Mouse (Mus musculus): ENCODE data around the gene Cyp2d22. TPM values are rescaled to one million over a fixed set of nuclear protein-coding genes. Genes with fewer than 3 reads are reported as not detected.
"Not testable (repeated sequence)": the region's sequence is repeated elsewhere in the genome, so short reads cannot be mapped to it uniquely, and the experiment has no call there.

The Cyp2d22 gene
- polyA plus RNA-seq (2012; ENCODE audit: insufficient read depth, insufficient read length, missing spikeins), result 29.8 and 37.1 TPM in 2 replicates

- Histone ChIP-seq H3K27ac (replicated peaks; ENCODE audit: low read depth, low read length) (peak within 1 kb of the TSS; percentile 99), H3K4me1 (ENCODE audit: control insufficient read depth, insufficient read depth, insufficient read length, low read length) (peaks cover 22% of the 10 kb centered on the region), H3K4me3 (ENCODE audit: insufficient read depth, low read depth, low read length) (peak within 1 kb of the TSS; percentile 87)
These were observed at the start of gene Cyp2d22 for GRCm38 (mm10) chr15:82379871-82380713. Gene Cyp2d22, minus strand, starts transcription at chr15:82380260.

GRCm38 (mm10) chr15:82423471-82423870, 43.4 kb upstream of the Cyp2d22 start:
- no peak overlapping the region for H3K4me3 ChIP-seq (ENCODE audit: insufficient read depth, low read depth, low read length)
- H3K27ac ChIP-seq (replicated peaks; ENCODE audit: low read depth, low read length), result no peak overlapping the region
- no peaks in the 10 kb centered on the region for H3K4me1 ChIP-seq (ENCODE audit: control insufficient read depth, insufficient read depth, insufficient read length, low read length)

DNA sequence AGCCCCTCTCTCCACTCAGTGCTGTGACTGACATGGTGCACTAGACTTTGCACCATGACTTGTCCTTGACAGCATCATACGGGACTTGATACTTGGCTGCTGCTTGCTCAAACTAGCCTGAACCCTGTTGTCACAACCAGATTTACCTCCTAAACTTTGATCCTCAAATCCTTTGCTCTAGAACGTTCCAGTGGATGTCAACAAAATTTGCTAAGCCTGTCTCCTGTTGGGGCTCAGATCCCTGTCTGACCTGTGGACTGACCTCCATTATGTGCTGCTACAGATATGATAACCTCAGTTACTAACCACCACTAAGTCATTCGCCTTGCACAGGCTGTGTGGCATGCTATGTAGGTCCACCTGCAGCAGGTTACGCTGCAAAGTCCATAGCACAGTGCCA, 42.9 kb upstream of the Cyp2d22 start:
- no peak overlapping the region for H3K27ac ChIP-seq (replicated peaks; ENCODE audit: low read depth, low read length)
- H3K4me1 ChIP-seq (ENCODE audit: control insufficient read depth, insufficient read depth, insufficient read length, low read length), result no peaks in the 10 kb centered on the region
- H3K4me3 ChIP-seq (ENCODE audit: insufficient read depth, low read depth, low read length), result no peak overlapping the region

- Histone ChIP-seq H3K4me1 (ENCODE audit: control insufficient read depth, insufficient read depth, insufficient read length, low read length) (no peaks in the 10 kb centered on the region), H3K4me3 (ENCODE audit: insufficient read depth, low read depth, low read length) (no peak overlapping the region), H3K27ac (replicated peaks; ENCODE audit: low read depth, low read length) (no peak overlapping the region)
These were observed 38.6 kb upstream of the Cyp2d22 start for GRCm38 (mm10) chr15:82418616-82419015.

DNA sequence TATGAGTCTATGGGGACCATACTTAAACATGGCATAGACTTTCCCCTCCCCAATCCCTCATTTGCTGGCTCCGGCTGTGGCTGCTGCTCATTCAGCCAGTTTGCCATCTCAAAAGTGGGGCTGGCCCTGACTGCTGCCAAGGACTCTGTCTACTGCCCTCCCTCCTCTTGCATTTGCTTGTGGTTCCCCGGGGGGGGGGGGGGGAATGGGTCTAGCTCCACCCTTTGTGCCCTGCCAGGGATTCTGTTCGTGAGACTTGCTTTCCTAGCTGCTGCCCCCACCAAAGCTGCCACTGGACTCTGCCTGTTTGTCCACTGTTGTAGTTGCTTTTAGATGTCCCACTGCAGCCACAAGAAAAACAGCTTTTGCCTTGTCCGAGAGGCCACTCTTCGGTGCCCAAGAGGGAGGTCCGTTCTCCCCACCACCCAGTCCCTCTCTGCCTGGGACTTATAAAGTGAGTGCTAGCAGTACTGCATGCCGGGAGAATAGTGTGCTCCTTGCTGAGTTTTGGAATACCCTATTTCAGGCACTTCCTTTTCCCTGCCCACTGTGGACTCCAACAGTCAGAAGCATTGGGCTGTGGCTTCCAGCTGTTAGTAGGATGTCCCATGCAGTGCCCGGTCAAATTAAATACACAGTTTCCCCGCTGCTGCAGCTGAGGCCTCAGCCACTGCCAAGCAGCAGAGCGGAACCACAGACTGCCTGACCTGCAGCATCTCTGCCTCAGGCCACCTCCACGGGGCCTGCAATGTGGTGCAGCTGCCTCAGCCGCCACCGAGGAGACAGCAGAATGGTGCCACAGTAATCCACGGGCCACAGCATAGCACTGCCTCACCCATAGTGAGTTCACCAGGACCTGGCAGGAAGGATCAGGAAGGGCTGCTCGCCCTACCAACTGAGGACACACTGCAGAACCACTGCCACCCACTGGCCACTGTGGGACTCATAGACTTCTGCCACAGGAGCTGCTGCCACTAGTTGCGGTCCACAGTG, 37.0 kb upstream of the Cyp2d22 start:
- peak overlapping the region; percentile 34 for H3K4me3 ChIP-seq (ENCODE audit: insufficient read depth, low read depth, low read length)
- no peaks in the 10 kb centered on the region for H3K4me1 ChIP-seq (ENCODE audit: control insufficient read depth, insufficient read depth, insufficient read length, low read length)
- H3K27ac ChIP-seq (replicated peaks; ENCODE audit: low read depth, low read length), result no peak overlapping the region

DNA sequence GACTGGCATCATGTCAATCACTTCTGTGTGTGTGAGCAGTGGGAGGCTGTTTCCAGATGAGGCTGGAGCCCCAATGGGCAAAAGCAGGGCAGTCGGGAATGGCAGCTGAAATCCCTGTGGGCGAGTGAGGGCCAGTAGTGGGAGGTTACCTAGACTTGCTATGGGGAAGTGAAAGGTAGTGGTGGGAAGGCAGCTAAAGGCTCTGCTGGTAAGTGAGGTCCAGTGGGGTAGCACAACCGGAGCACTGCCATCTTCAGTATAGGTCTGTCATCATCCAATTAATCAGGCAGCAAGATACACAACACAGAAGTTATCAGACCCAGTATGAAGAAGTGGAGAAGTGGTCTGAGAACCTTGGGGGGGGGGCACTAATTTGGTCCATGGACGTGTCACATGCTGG, 27.5 kb upstream of the Cyp2d22 start:
- Histone ChIP-seq H3K27ac (replicated peaks; ENCODE audit: low read depth, low read length) (no peak overlapping the region), H3K4me1 (ENCODE audit: control insufficient read depth, insufficient read depth, insufficient read length, low read length) (no peaks in the 10 kb centered on the region), H3K4me3 (ENCODE audit: insufficient read depth, low read depth, low read length) (no peak overlapping the region)

DNA sequence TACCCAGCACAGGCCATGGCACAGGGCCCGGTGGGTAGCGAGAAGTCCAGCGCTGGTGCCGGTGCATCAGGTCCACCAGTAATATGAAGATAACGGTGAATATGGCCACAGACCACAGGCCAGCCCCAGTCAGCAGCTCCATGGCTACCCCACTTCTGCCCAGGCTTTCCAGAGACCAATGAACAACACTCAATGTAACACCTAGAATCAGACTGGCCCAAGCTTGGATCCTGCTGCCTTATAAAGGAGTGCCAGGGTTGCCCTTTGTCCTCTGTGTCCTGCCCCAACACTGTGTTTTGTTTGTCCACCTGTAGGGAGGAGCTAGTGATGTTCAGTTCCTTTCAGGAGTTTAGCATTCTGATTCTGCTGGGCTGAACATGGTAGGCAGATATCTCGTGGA, 26.9 kb upstream of the Cyp2d22 start, which contains the start of gene Cyp2d10:
TSS of gene Cyp2d10 (minus strand) at position 215 of the 400 bp plus-strand sequence.
- Histone ChIP-seq H3K4me3 (ENCODE audit: insufficient read depth, low read depth, low read length) (no peak within 1 kb of the TSS), H3K27ac (replicated peaks; ENCODE audit: low read depth, low read length) (no peak within 1 kb of the TSS), H3K4me1 (ENCODE audit: control insufficient read depth, insufficient read depth, insufficient read length, low read length) (no peaks in the 10 kb centered on the region)

- no peak overlapping the region for H3K4me3 ChIP-seq (ENCODE audit: insufficient read depth, low read depth, low read length)
These were observed 24.1 kb upstream of the Cyp2d22 start for GRCm38 (mm10) chr15:82404163-82404562.

GRCm38 (mm10) chr15:82403606-82404005, 23.5 kb upstream of the Cyp2d22 start:
- H3K4me3 ChIP-seq (ENCODE audit: insufficient read depth, low read depth, low read length), result no peak overlapping the region
- no peak overlapping the region for H3K27ac ChIP-seq (replicated peaks; ENCODE audit: low read depth, low read length)
- H3K4me1 ChIP-seq (ENCODE audit: control insufficient read depth, insufficient read depth, insufficient read length, low read length), result no peaks in the 10 kb centered on the region

More at GRCm38 (mm10) chr15:82404163-82404562, 24.1 kb upstream of the Cyp2d22 start:
- H3K27ac ChIP-seq (replicated peaks; ENCODE audit: low read depth, low read length), result no peak overlapping the region
- no peaks in the 10 kb centered on the region for H3K4me1 ChIP-seq (ENCODE audit: control insufficient read depth, insufficient read depth, insufficient read length, low read length)

DNA sequence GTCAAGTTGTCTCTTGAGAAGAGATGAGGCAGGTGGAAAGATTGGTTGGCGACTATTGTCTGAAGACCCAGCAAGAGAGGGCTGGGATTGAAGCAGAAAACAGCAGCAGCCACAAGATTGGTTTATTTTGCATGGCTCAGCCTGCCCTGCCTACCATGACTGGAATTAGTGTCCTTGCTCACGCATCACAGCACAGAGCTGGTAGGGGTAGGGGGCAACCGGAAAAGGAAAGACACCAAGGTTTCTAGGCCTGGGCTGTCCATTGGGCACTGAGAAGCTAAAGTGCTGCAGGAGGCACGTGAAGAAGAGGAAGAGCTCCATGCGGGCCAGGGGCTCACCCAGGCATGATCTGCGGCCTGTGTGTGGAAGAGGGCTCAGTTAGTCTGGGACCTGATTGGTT, 22.7 kb upstream of the Cyp2d22 start:
- Histone ChIP-seq H3K4me1 (ENCODE audit: control insufficient read depth, insufficient read depth, insufficient read length, low read length) (no peaks in the 10 kb centered on the region), H3K27ac (replicated peaks; ENCODE audit: low read depth, low read length) (no peak overlapping the region), H3K4me3 (ENCODE audit: insufficient read depth, low read depth, low read length) (no peak overlapping the region)

- Histone ChIP-seq H3K4me1 (ENCODE audit: control insufficient read depth, insufficient read depth, insufficient read length, low read length) (no peaks in the 10 kb centered on the region), H3K4me3 (ENCODE audit: insufficient read depth, low read depth, low read length) (no peak overlapping the region), H3K27ac (replicated peaks; ENCODE audit: low read depth, low read length) (no peak overlapping the region)
These were observed 22.0 kb upstream of the Cyp2d22 start for GRCm38 (mm10) chr15:82402106-82402505.

DNA sequence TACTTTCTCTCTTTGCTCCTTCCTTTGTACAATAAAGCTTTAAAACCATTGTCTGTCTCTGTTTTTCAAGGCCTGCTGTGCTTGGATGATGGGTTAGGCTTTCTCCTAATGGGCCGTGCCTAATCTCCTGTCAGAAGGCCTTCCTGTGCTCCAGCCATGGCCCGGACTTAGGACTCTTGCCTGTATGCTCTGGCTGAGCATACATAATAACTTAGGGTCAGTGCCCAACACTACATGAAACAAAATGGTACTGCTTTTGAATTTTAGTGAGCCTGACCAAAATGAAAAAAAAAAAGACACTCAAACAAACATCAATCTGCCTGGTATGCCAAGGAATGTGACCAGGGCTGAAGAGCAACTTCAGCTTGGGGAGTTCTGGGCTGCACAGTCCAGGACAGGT, 21.5 kb upstream of the Cyp2d22 start:
- H3K4me1 ChIP-seq (ENCODE audit: control insufficient read depth, insufficient read depth, insufficient read length, low read length), result no peaks in the 10 kb centered on the region
- no peak overlapping the region for H3K4me3 ChIP-seq (ENCODE audit: insufficient read depth, low read depth, low read length)
- H3K27ac ChIP-seq (replicated peaks; ENCODE audit: low read depth, low read length), result no peak overlapping the region

DNA sequence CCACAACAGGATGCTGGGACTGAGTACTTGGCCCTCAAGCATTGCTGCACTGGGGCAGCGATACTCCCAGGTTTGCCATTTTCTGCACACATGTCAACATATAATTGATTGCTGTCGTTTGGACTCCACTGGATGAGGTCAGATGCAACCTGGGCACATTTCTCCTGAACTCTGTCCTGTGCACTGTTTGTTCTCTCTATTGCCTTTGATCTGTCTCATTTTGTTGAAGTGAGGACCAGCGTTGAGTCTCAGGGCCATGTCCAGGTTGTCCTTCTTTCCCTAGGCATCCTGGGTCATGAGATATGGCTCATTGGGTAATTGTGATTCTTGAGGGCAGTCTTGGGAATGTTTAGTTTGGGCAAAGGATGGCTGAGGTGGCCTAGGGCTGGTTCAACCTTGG, 15.9 kb upstream of the Cyp2d22 start:
- H3K27ac ChIP-seq (replicated peaks; ENCODE audit: low read depth, low read length); H3K4me1 ChIP-seq (ENCODE audit: control insufficient read depth, insufficient read depth, insufficient read length, low read length); H3K4me3 ChIP-seq (ENCODE audit: insufficient read depth, low read depth, low read length): not testable (repeated sequence)

- not testable (repeated sequence) for H3K4me3 ChIP-seq (ENCODE audit: insufficient read depth, low read depth, low read length); H3K4me1 ChIP-seq (ENCODE audit: control insufficient read depth, insufficient read depth, insufficient read length, low read length); H3K27ac ChIP-seq (replicated peaks; ENCODE audit: low read depth, low read length)
These were observed 13.9 kb upstream of the Cyp2d22 start, which contains the start of gene Cyp2d11 for GRCm38 (mm10) chr15:82393922-82394321. Gene Cyp2d11, minus strand, starts transcription at chr15:82394022.

- not testable (repeated sequence) for H3K4me3 ChIP-seq (ENCODE audit: insufficient read depth, low read depth, low read length); H3K27ac ChIP-seq (replicated peaks; ENCODE audit: low read depth, low read length); H3K4me1 ChIP-seq (ENCODE audit: control insufficient read depth, insufficient read depth, insufficient read length, low read length)
These were observed 9.9 kb upstream of the Cyp2d22 start for GRCm38 (mm10) chr15:82389916-82390315.
